Mouse (Mus musculus) adrenal gland, postnatal 4 days (tissue): ENCODE data around the gene Riiad1. TPM values are rescaled to one million over a fixed set of nuclear protein-coding genes. Genes with fewer than 3 reads are reported as not detected.

ENCODE experiments used
- DNase-seq, 2 experiments: peaks; one replicate each; pipeline ENCODE4 v3.0.0; 2021 to 2022; ENCODE audit warnings: low spot score in 2 of 2, mixed read lengths in 2 of 2
- long read RNA-seq, 2 experiments: library from polyadenylated mRNA; stranded (forward); transcript quantifications; one replicate each; pipeline ENCODE4 v2.0.0; 2021
- total RNA-seq, 2 experiments: library from RNA; stranded (reverse); gene quantifications; 2 replicates each; pipeline ENCODE4 v1.2.3; 2021

Gene Riiad1
- total RNA-seq, result 1 to 10 TPM; 7.1 to 7.4 TPM
- long read RNA-seq, experiment 1, partial matches to known transcripts, result 10 of 10 reads
- long read RNA-seq, experiment 1, other reads (novel, unspliced or antisense), result 0 of 10 reads
- long read RNA-seq, experiment 2, partial matches to known transcripts, result 12 of 13 reads
- long read RNA-seq, experiment 2, other reads (novel, unspliced or antisense), result 1 of 13 reads

GRCm38 (mm10) chr3:94480291-94480884, at the start of gene Riiad1:
Gene Riiad1 (minus strand): TSS chr3:94480341.
- no peak for DNase-seq

DNA sequence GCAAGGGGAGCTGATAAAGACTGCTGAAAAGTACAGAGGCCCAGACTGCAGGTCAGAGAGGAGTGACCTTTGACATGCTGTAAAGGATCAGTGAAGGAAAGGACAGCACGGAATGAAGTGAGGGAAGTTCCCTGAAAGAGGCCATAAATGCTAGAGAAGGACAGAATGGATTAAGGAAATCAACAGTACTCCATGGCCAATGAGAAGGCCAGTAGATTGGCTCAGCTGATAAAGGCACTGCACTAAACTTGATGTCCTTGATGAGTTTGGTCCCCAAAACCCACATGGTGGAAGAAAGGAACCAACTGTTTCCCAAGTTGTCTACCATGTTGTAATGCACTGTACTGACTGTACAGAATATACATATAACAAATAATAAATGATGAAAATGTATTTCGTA, 46.6 kb upstream of the Riiad1 start:
- DNase-seq, result no peak

- DNase-seq, result no peak
Observed at GRCm38 (mm10) chr3:94506664-94507063, 26.5 kb upstream of the Riiad1 start.

DNA sequence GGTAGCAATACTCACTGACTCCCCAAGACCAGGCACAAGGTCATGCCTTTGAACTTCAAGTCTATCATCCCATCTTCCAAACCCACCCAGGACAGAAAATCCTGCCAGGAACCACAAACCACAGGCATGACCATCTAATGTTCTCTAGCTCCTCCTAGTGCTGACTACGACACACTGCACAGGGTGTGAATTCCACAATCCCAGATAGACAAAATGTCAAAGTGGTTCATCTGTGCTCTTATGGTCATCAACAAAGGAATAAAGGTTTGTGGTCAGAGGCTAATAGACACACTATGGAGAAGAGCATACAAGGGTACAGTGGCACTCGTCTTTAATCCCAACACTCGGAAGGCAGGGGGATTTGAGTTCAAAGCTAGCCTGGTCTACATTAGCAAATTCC, 22.1 kb upstream of the Riiad1 start:
- DNase-seq, result no peak

DNA sequence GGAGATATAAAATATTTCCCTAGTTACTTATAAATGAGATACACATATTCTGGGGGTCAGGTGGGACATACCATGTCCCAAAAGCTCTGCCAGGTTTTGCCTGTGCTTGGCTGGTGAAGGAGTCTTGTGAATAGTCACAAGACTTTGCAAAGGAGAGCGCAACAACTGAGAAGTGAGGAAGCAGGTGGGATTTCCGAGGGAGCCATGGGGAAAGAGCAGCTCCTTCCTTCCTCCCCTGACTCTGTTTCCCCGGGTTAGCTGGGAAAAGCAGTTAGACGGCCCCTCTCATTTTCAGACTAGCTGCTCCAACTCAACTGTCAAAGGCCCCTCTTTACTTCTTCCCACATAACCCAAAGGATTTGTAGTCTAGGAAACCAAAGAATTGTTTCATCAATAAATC, 17.0 kb upstream of the Riiad1 start:
- no peak for DNase-seq

GRCm38 (mm10) chr3:94487581-94487980, 7.4 kb upstream of the Riiad1 start:
- DNase-seq, result no peak

- no peak for DNase-seq
Observed at GRCm38 (mm10) chr3:94485922-94486321, 5.8 kb upstream of the Riiad1 start.

DNA sequence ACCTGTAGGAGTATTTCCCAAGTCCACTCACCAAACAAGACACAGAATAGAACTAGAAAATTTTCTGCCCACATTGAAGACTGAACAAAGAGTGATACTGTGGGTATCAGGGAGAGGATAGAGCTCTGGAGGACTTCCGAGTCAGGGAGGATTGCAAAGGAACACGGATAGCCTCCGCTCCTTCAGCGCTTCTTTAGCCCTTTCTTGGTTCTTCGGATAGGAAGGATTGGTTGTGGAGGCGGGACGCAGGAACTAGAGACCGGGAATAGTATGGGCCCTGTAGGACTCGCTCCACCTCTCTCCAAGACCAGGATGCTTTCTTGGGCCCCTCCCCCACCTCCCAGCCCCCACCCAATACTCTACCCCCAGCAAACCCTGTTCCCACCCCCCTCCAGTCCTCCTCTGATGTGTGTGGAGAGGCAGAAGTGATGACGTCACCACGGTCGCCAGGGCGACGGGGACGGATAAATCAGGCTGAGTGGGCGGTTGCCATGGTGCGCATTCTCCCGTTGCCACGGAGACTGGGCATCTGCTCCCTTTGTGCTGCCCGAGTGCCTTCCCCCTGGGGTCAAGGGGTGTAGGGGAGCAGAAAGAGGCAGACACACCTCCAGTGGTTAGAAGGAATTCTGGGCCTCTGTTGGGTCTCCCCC, 3.8 kb upstream of the Riiad1 start:
- peak in 1 of 2 experiments; percentile 31 for DNase-seq

GRCm38 (mm10) chr3:94482764-94483385, 2.7 kb upstream of the Riiad1 start:
- DNase-seq, result no peak

- no peak for DNase-seq
Observed at GRCm38 (mm10) chr3:94481429-94481828, 1.3 kb upstream of the Riiad1 start.

- DNase-seq, result no peak
Observed at GRCm38 (mm10) chr3:94479564-94479963, 577 bp downstream of the Riiad1 start.

- DNase-seq, result no peak
Observed at GRCm38 (mm10) chr3:94478591-94479169, 1.5 kb downstream of the Riiad1 start.

DNA sequence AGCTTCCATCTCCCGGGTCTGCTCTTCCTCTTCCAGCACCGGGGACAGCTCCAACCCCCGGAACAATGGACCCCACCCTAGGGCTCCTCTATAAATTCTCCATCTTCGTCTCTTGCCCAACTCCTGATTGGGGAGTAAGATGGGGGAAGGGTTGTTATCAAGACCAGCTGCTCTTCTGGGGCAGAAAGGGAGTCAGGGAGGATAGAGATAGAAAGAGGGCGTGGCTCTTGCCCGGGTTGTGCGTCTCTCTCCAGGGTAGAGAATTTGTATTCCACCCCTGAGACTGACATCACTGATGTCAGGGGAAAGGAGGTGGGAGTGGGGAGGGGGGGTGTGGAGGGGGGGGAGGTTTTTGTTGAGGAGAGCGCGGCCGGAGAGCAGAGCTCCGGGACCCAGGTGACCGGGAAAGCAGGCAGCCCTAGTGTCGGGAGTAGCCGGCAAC, 2.1 kb downstream of the Riiad1 start, which contains the start of gene Celf3:
TSS of gene Celf3 (plus strand) at position 315 of the 442 bp plus-strand sequence.
- DNase-seq, result no peak

DNA sequence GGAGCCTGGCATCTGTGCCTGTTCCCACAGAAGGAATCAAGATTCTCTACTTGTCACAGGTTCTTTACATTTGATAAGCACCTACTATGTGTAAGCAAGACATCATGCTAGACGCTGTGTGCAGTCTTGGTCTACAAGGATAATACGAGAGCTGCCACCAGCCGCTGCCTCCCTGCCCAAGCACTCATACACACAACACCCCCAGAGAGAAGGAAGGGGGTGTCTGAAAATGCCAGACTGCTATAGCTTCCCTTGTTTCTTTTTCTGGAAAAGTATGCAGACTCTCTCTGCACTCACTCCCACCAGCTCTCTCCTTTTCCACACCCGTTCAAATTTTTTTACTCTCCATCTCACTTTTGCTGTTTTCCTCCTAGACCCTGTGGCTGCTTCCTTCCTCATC, 2.7 kb downstream of the Riiad1 start:
- no peak for DNase-seq

- no peak for DNase-seq
Observed at GRCm38 (mm10) chr3:94476301-94477035, 3.7 kb downstream of the Riiad1 start.

DNA sequence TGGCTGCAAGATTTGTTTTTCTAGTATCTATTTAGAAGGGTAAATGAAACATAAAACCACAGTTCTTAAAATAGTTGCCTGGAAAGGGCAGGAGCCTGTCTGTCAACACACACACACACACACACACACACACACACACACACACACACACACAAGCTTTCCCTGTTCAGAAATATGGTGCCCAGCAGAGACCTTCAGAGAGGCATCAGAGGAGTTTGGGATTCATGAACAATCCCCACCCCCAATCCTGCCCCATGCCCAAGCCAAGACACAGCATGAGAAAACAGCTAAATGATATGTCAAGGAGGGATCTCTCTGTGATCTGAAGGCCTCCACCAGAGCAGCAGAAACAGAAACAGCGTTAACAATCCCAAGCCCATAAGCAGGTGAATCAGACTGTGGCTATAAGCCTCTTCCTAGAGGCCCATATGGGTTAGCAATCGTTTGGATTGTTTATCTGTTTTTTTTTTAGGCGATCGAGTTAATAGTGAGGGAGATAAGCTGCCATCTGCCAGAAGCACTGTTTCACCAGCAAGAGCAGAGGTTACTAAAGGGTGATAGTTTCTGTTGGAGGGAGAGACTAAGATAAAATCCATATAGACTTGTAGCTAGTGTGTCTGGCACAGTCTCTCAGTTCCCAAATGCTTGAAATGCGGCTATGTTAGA, 6.4 kb downstream of the Riiad1 start:
- no peak for DNase-seq

DNA sequence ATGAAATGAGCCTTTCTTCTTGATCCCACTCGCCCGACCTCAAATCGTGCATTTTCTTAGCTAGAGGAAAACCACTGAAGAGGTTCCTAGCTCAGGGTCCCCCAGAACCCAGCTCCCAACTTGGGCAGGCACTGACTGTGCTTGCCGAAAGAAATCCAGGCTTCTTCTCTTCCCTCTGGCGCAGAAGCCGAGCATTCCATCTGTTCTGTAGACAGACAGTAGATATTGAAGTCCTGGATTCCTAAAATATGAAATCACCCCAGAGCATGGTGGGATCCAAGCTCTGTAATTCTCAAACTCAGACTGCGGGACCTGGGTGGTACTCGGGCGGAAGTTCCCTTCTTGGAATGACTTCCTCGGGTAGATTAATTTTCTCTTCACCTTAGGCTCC, 7.0 kb downstream of the Riiad1 start:
- DNase-seq, result no peak

DNA sequence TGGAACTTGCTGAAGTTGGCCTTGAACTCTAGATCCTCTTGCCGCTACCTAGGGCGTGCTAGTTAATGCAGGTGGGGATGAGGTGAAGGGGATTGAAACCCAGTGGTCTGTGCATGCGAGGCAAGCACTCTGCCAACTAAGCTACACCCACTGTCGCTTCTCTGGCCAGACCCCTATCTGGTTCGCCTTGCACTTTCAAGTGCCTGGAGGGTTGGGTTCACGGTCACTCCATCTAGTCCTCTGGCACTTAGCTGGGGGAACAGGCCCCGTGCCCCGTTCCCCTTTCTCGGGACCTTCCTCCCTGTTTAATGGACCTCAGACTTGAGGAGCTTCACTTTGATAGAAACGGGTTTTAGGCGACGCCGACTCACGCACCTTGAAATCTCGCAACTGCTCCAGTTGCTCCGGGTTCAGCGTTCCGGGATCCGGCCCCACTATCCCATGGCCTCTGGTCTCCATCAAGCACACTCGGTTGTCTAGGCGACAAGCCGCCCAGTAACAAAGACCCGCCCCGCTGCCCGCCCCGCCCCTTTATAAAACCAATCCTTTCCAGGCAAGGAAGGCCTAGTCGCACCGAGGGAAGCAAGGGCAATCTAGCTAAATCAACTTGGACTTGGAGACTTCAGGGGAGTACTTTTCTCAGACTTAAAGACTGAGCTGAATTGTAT, 7.6 kb downstream of the Riiad1 start:
- DNase-seq, result no peak

DNA sequence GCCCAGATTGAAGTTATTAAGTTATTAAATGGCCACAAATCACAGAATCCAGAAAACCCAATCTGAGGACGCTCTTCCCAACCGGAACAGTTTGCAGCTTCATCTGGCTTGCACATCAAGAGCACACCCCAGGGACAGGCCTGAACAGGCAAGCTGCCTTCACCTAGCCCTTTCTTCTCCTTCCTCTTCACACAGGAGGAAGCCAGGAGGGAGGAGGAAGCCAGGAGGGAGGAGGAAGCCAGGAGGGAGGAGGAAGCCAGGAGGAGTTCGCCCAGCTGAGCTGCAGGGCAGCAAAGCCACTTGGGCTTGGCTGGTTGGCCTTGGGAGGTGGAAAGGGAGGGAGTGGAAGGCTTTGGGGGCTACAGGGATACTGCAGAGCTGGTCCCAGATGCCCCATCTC, 11.2 kb downstream of the Riiad1 start:
- no peak for DNase-seq
